Mouse (Mus musculus) adrenal gland, postnatal 4 days (tissue): Measurements from ENCODE around the gene Siah2. TPM values are rescaled to one million over a fixed set of nuclear protein-coding genes. Genes with fewer than 3 reads are reported as not detected.

Experiments used
- DNase-seq, 2 experiments: peaks; one replicate each; pipeline ENCODE4 v3.0.0; 2021 to 2022; ENCODE audit warnings: low spot score in 2 of 2, mixed read lengths in 2 of 2
- total RNA-seq, 2 experiments: library from RNA; stranded (reverse); gene quantifications; 2 replicates each; pipeline ENCODE4 v1.2.3; 2021

The Siah2 gene
- total RNA-seq, 2 experiments from 2014 or later = 15.0 to 16.5 TPM

DNA sequence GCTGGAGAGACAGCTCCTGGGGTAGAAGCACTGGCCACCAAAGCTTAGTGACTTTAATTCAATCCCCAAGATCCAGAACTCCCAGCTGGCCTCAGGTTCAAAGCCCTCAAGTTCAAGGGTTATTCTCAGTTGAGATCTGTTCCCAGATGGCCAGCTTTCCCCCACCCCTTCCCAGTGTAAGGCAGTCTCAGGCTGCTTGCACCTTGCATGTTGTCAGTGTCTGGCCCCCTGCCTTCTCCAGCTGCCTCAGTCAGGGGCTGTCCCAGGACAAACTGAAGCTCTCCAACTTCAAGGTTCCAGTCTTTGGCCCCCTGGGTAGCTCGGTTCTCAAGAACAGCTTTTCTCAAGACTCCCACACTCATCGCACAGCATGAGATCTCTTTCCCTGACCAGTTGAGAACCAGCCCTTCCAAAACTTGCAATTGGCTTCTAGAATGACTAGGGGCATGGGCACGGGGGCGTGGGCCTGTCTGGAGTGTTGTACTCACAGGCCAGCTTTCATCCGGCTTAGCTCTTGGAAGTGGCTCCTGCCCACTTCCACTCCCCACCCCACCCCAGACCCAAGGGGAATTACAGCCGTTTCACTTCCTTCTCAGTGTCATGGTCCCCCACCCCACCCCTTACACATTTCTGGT lies 20.5 kb downstream of the Siah2 start:
- no peak for DNase-seq

DNA sequence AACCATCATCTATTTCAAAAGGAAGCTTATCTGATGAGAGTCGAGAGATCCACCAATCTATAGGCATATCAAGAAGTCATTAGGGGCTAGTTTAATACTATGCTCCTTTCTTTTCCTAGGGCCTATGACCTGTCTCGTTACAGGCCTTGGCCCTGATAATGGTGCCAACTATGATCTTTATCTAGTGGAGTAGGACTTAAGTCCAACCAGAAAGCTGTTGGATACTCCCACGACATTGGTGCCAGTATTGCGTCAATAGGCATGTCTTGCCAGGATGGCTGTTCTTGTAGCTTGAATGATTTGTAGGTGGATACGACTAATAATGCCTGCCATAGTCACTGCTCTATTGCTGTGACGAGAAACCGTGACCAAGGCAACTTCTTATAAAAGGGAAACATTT lies 28.2 kb downstream of the Siah2 start:
- no peak for DNase-seq

DNA sequence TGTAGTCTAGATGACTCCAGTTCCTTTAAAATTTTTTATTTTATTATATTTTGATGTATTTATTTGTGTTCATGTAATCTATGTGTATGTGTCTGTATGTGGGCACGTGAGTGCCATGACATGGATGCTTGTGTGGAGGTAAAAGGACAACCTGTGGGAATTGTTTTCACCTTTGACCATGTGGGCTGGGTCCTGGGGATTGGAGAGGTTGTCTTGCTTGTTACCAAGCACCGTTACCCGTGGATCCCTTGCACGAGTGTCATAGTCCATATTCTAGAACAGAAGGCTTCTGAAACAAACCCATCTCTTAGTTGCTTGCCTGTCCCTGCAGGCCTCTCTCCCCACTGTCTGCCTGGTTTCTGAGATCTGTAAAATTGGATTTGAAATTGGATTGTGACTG lies 31.6 kb downstream of the Siah2 start:
- DNase-seq = no peak

DNA sequence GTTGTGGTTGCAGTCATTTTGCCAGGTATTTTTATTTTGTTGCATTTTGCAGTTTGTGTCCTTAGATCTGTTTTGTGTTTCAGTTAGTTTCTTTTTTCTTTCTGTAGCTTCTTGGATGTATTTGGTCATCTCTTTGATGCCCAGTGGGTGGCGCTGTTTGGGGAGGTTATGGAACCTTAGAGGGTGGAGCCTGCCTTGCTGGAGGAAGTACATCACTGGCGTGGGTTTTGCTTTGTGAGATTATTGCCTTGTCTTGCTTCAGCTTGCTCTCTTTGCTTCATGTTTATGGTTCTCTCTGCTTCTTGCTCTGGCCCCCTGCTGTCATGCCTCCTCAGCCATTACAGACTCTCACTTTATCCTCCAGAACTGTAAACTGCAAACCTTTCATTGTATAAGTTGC lies 34.8 kb downstream of the Siah2 start:
- DNase-seq = peak in 1 of 2 experiments; percentile 24

- peak in 1 of 2 experiments; percentile 28 for DNase-seq
Measured at GRCm38 (mm10) chr3:58655362-58656130, 36.7 kb downstream of the Siah2 start.

GRCm38 (mm10) chr3:58653907-58654306 lies 38.3 kb downstream of the Siah2 start:
- DNase-seq = no peak

DNA sequence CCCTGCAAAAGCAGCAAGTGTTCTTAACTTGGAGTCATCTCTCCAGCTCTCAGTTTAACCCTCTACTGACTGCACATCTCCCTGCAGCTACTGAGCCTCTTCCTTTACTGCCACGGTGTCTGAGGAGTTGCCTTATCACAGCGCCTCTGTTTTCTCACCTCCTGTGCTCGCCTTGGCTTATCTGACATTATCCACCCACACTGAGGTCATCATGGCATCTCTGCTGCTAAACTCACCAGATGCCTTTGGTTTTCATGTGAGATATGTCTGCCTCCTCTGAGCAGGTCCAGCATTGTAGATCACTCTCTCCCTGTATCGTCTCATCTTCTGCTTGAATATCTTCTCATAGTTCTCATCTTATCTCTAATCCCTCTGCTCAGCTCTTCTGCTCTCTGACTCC lies 41.9 kb downstream of the Siah2 start:
- no peak for DNase-seq

DNA sequence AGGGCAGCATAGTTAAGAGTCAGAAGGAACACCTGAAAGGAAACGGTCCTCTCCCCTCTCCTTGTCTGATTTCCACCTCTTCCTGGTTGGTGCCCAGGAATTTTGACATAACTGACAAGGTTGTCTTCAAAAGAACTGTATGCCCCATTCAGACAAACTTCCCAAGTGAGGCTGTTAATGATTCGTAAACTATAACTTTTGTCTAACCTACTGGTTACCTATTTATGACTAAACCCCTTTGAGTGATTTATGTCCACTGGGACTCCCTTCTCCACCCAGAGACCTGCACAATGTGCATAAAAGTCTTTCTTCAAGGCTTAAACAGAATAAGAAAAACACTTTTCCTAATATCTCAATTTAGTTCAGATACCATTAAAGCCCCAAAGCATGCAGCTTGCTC lies 45.0 kb downstream of the Siah2 start:
- no peak for DNase-seq

- DNase-seq = no peak
Measured at GRCm38 (mm10) chr3:58646180-58646579, 46.0 kb downstream of the Siah2 start.

GRCm38 (mm10) chr3:58636406-58637295 lies 55.5 kb downstream of the Siah2 start, which contains the start of gene Erich6:
Gene Erich6, minus strand, starts transcription at chr3:58637207.
- peak; percentile 8 to 11 for DNase-seq

DNA sequence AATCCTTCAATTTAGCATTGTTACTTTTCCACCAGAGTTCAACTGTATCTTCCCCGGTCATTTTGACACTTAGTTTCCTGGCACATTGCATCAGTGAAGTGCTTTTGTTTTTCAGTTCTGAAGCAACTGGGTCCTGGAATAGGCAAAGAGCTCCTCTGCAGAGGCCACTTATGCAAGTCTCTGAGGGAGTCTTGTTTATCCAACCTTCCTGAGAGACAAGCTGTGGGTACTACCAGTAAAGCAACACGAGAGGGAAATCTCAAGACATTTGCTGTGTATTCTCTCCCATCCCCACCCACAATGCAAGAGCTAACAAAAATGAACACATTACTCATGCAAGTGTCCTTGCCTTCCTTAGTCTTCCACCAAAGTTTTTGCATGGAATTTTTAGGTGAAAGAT lies 60.5 kb downstream of the Siah2 start:
- DNase-seq = no peak

- no peak for DNase-seq
Measured at GRCm38 (mm10) chr3:58624981-58625380, 67.2 kb downstream of the Siah2 start.

Other genes starting within 250 kb of the Siah2 start
- 10 to 100 TPM; 69.8 to 72.9 TPM for gene Eif2a, start 166.6 kb downstream of the Siah2 start, total RNA-seq
- gene Serp1, start 166.5 kb downstream of the Siah2 start, total RNA-seq = 10 to 100 TPM; 58.8 to 61.4 TPM
- 100 to 1,000 TPM; 110 to 113 TPM for gene Selenot, start 115.8 kb downstream of the Siah2 start, total RNA-seq
- not detected for gene Erich6, start 55.2 kb downstream of the Siah2 start, total RNA-seq
- not detected for gene Mindy4b-ps, start 129.9 kb upstream of the Siah2 start, total RNA-seq
- gene Clrn1, start 192.9 kb upstream of the Siah2 start, total RNA-seq = not detected